ENCODE assay signal across 10 mouse cellular contexts in genomic region chr1:59332737-59333385, GRCm38 (mm10).
DNase-seq lines count a peak whose midpoint lies in the region; ATAC-seq and TF ChIP-seq lines count a peak whose summit lies in the region.
"Had no signal": no experiment of that assay in that cellular context is flagged by ENCODE, and none has a peak within 500 bp of the region (broad histone marks: within the 10 kb centered on the region; RNA-seq: fewer than 3 reads in every experiment).

No protein-coding gene starts in this region.

- H3K4me1 ChIP-seq in lung, postnatal 0 days (ENCODE audit: insufficient read depth, low read depth, low read length), result no peaks in the 10 kb centered on the region
- H3K4me1 ChIP-seq in hindbrain, embryonic 14.5 days (replicated peaks; ENCODE audit: control insufficient read depth, insufficient read depth, low read length), result peaks cover 30% of the 10 kb centered on the region
- peaks cover 29% of the 10 kb centered on the region for H3K4me1 ChIP-seq in neural tube, embryonic 12.5 days

- DNase-seq in adrenal gland, postnatal 14 days, result peak; percentile 31
- no peak for DNase-seq in adrenal gland, adult 2 months
- DNase-seq in lung, postnatal 10 days, result peak; percentile 19
- DNase-seq in lung, postnatal 0 days (ENCODE audit: low spot score), result no peak
- DNase-seq in hindbrain, embryonic 14.5 days (ENCODE audit: low spot score), result no peak
- DNase-seq in layer of hippocampus, postnatal 25 days (ENCODE audit: extremely low spot score in 1 of 2, low spot score in 1 of 2), result no peak
- DNase-seq in urinary bladder, adult 18-20 months (ENCODE audit: low spot score in 2 of 2), result no peak
- DNase-seq: cerebellum, adult 11-12 months had no signal

- WGBS in lung, postnatal 0 days, result 31% methylated on average over 13 of the region's 13 CpGs
- WGBS in hindbrain, embryonic 14.5 days, result 20% methylated on average over 13 of the region's 13 CpGs
- WGBS in neural tube, embryonic 12.5 days, result 21% methylated on average over 13 of the region's 13 CpGs

- H3K4me2 ChIP-seq in lung, postnatal 0 days (replicated peaks; ENCODE audit: low read depth, low read length), result no peak overlapping the region
- peak overlapping the region; percentile 22 for H3K4me2 ChIP-seq in hindbrain, embryonic 14.5 days (replicated peaks)
- H3K4me2 ChIP-seq in neural tube, embryonic 12.5 days (replicated peaks), result peak overlapping the region; percentile 32

- H3K9me3 ChIP-seq in lung, postnatal 0 days (ENCODE audit: low read length), result no peaks in the 10 kb centered on the region
- H3K9me3 ChIP-seq in hindbrain, embryonic 14.5 days (ENCODE audit: control insufficient read depth, low read length), result no peaks in the 10 kb centered on the region
- no peaks in the 10 kb centered on the region for H3K9me3 ChIP-seq in neural tube, embryonic 12.5 days

- no peaks in the 10 kb centered on the region for H3K36me3 ChIP-seq in lung, postnatal 0 days (ENCODE audit: insufficient read depth, low read length)
- H3K36me3 ChIP-seq in hindbrain, embryonic 14.5 days (replicated peaks; ENCODE audit: control insufficient read depth, insufficient read depth), result no peaks in the 10 kb centered on the region
- H3K36me3 ChIP-seq in neural tube, embryonic 12.5 days, result no peaks in the 10 kb centered on the region

- no peak overlapping the region for H3K9ac ChIP-seq in lung, postnatal 0 days (replicated peaks; ENCODE audit: low read depth)
- H3K9ac ChIP-seq in hindbrain, embryonic 14.5 days, result no peak overlapping the region
- no peak overlapping the region for H3K9ac ChIP-seq in neural tube, embryonic 12.5 days

- H3K27ac ChIP-seq in lung, postnatal 0 days (ENCODE audit: low read length), result no peak overlapping the region
- peak overlapping the region; percentile 39; the same call in 1 of the 2 replicates for H3K27ac ChIP-seq in hindbrain, embryonic 14.5 days
- peak overlapping the region; percentile 7; the same call in 1 of the 2 replicates for H3K27ac ChIP-seq in neural tube, embryonic 12.5 days

- H3K27me3 ChIP-seq in lung, postnatal 0 days (replicated peaks; ENCODE audit: insufficient read depth, low read length), result no peaks in the 10 kb centered on the region
- H3K27me3 ChIP-seq in hindbrain, embryonic 14.5 days (ENCODE audit: control insufficient read depth, insufficient read depth, low read length), result no peaks in the 10 kb centered on the region
- no peaks in the 10 kb centered on the region for H3K27me3 ChIP-seq in neural tube, embryonic 12.5 days (replicated peaks)

- H3K4me3 ChIP-seq in lung, postnatal 0 days (ENCODE audit: low read depth, low read length), result no peak overlapping the region
- H3K4me3 ChIP-seq in hindbrain, embryonic 14.5 days (replicated peaks; ENCODE audit: low read length), result no peak overlapping the region
- H3K4me3 ChIP-seq in neural tube, embryonic 12.5 days, result no peak overlapping the region
- H3K4me3 ChIP-seq: erythroblast, embryonic 14.5 days had no signal

- TF ChIP-seq CTCF in lung, postnatal 0 days (IDR thresholded peaks at IDR 0.05), result no peak

- no peak for ATAC-seq in lung, postnatal 0 days
- ATAC-seq in hindbrain, embryonic 14.5 days (ENCODE audit: low FRiP score), result peak; percentile 44
- no peak; the same call in none of the 2 replicates for ATAC-seq in neural tube, embryonic 12.5 days (ENCODE audit: low FRiP score, low read depth)

- no peak for TF ChIP-seq EP300 in lung, postnatal 0 days (IDR thresholded peaks at IDR 0.05)

Comparison
In these comparisons a context has a peak if more than half of its experiments do, and no peak if none do; other contexts are left out.
1. DNase-seq: peak in adrenal gland, postnatal 14 days (single experiment) and lung, postnatal 10 days (single experiment); none in adrenal gland, adult 2 months (single experiment), lung, postnatal 0 days (single experiment), hindbrain, embryonic 14.5 days (single experiment), layer of hippocampus, postnatal 25 days (0 of 2) and urinary bladder, adult 18-20 months (0 of 2).